Mouse (Mus musculus): ENCODE data around the gene Ube4b.
"Not testable (repeated sequence)": the region's sequence is repeated elsewhere in the genome, so short reads cannot be mapped to it uniquely, and the experiment has no call there.

Ube4b gene

DNA sequence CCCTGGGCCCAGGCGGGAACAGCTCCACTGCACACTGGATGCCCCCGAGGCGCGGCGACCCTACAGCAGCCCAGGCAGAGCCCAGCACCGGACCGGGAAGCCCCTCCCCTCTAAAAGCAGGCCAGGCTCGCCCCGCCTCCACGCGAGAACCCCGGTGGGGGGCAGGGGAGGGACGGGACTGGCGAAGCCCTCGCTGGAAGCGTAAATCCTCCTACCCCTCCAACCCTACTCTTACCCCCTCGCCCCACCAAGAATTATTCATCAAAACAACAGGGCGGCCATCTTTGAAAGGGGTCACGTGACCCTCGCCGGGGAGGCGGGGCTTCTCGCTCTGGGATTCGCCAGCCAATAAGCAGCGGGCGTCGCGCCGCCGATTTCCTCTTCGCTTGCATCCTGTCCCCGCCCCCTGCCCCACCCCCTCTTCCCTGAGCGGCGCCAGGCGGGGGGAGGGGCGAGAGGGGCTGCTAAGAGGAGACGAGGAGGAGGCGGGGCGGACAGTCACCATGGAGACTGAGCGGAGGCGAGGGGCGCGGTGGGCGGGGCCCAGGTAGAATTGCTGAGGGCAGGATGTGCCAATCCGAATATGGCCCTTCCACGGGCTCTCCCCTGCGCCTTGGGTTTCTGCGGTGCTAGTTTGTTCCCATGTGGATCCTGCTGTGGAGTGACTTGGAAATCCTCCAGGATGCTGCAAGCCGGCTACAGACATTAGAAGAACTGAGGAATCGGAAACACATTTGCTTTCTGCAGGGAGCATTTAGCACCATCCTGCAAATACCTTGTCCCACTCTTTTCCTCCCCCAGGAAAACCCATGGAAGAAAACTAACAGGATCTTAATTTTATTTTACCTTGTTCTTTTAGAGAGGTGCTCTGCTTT, at the start of gene Ube4b:
Ube4b (minus strand) TSS at position 425 of the 875 bp plus-strand sequence.
- DNase-seq (ENCODE audit: low spot score) = peak; percentile 99

- no peak for DNase-seq (ENCODE audit: low spot score)
Observed at GRCm38 (mm10) chr4:149475096-149475495, 48.5 kb upstream of the Ube4b start.

DNA sequence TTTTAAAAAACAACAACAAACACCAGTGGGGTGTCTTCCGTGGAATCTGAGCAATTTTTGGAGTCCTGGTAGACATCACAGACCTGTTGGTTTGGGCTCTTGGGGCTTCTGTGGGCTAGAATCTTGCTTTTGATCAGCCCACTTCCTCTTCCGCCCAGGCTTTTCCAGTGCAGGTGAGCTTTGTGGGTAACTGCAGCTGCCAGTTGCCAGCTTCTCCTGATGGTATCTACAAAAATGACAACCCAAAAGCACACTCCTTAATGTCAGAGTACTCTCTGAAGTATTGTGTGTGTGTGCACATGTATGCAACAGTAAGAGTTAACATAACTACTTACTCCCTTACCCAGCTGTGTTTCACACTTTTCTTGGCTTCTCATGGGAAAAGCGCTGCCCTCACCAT, 43.0 kb upstream of the Ube4b start:
- no peak for DNase-seq (ENCODE audit: low spot score)

GRCm38 (mm10) chr4:149463435-149463950, 36.9 kb upstream of the Ube4b start:
- no peak for DNase-seq (ENCODE audit: low spot score)

DNA sequence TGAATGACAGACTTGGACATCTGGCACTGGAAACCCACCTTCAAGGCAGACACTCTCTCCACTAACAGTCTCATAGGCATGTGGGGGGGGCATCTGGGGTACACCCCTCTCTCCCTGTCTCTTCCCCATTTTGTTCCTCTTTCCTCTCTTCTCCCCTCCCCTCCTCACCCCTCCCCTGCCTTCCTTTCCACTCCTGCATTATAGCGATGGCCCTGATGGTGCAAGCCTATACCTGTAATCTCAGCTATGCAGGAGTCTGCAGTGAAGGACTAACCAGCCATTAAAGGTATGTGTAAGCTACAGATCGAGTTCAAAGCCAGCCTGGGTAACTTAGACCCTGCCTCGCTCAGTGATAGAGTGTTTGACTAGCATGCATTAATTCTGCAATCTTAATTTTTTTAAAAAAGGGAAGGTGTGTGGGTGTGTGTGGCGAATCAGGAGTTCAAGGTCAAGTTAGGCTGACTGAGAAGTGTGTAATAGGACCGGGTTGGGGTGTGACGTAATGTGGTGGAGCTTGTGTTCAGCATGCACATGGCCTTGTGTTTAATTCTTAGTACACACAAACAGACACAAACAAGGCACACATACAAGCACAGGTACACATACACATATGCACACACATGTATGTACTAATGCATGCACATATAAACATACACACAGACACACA, 35.9 kb upstream of the Ube4b start:
- no peak for DNase-seq (ENCODE audit: low spot score)

- no peak for DNase-seq (ENCODE audit: low spot score)
Observed at GRCm38 (mm10) chr4:149461579-149462304, 35.2 kb upstream of the Ube4b start.

DNA sequence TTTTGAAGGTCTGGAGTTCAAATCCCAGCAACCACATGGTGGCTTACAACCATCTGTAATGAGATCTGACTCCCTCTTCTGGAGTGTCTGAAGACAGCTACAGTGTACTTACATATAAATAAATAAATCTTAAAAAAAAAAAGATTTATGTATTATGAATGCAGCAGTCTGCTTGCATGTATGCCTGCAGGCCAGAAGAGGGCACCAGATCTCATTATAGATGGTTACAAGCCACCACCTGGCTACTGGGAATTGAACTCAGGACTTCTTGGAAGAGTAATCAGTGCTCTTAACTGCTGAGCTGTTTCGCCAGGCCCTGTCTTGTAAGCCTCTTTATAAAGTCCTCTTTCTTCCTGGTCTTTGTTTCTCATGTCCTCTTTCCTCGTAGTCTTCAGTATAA, 33.9 kb upstream of the Ube4b start:
- not testable (repeated sequence) for DNase-seq (ENCODE audit: low spot score)

GRCm38 (mm10) chr4:149459425-149459824, 32.9 kb upstream of the Ube4b start:
- DNase-seq (ENCODE audit: low spot score) = no peak

GRCm38 (mm10) chr4:149458526-149458925, 32.0 kb upstream of the Ube4b start:
- no peak for DNase-seq (ENCODE audit: low spot score)

DNA sequence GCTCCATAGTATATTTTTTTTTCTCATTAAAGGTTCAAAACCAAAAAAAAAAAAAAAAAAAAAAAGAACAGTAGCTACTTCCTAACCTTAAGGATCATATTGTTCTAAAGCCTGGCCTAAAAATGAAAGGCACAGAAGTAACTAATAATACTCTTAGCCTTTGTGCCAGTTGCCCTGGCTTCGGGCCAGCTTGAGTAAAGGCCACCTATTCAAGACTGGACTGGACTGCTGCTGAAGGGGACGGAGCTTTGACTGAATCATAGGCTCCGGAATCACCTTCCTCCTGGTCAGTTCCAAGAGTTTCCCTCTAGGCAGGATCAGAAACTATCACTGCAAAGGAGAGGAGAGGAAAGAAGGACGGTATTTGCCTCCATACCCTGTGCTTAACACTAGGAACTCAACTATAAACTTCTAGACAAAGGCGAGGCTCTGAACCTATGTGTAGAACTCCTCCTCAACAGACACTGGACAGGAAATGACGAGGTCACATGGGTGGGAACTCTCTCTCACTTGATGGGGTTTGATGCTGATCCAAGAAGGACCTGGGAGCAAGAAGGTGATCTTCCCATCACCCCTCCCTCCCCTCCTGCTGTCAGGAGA, 31.4 kb upstream of the Ube4b start:
- DNase-seq (ENCODE audit: low spot score) = peak; percentile 60

GRCm38 (mm10) chr4:149457163-149457562, 30.6 kb upstream of the Ube4b start:
- not testable (repeated sequence) for DNase-seq (ENCODE audit: low spot score)

DNA sequence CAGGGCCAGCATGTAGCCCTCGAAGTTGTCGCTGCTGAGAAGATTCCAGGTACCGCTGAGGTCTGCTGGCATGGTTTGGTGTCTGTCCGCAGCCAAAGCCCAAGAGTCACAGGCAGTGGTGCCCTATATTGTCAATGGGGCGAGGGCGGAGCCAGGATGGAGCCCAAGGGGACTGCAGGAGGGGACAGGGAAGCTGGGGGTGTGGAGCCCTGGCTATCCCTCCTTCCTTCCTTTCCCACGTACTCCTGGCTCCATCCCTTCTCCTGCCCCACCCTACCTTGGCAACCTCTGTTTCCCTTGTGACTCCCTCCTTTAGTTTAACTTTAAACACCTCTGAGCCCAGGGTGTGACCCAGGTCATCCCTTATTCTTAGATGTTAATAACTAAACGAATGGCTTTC, 28.3 kb upstream of the Ube4b start, which contains the start of gene Rbp7:
Rbp7 (minus strand) TSS at position 100 of the 400 bp plus-strand sequence.
- DNase-seq (ENCODE audit: low spot score) = peak; percentile 41

- DNase-seq (ENCODE audit: low spot score) = peak; percentile 56
Observed at GRCm38 (mm10) chr4:149454263-149454662, 27.7 kb upstream of the Ube4b start.

DNA sequence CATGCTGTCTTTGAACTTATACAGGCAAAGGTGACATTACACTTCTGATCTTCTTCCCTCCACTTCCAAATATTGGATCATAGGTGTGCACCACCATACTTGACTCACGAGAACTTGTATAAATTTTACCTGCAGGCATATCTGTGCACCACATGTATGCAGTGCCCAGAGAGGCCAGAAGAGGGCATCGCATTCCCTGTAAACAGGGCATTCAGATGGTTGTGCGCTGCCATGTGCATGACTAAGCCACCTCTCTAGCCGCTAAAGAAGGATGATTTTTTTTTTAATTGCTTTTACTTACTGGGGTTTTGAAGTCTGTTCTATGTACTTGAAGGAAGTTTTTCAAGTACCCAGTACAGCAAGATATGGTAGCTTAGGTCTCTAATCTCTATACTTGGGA, 27.1 kb upstream of the Ube4b start:
- DNase-seq (ENCODE audit: low spot score) = peak; percentile 65

DNA sequence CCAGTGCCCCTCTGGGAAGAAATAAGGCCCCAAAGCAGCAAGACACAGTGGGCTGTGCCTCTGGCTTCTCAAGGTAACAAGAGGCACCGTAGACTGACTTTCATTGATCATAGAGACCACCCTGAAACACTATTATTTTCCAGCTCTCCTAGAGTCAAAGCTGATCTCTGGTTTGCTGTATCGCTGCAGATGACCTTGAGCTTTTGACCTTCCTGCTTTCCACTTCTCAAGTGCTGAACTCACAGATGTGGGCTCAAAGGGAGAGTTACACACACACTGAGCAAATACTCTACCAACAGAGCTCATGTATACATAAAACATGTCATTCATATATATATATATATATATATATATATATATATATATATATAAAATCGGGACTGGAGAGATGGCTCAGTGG, 24.1 kb upstream of the Ube4b start:
- peak; percentile 41 for DNase-seq (ENCODE audit: low spot score)

- DNase-seq (ENCODE audit: low spot score) = no peak
Observed at GRCm38 (mm10) chr4:149446309-149446708, 19.8 kb upstream of the Ube4b start.

GRCm38 (mm10) chr4:149445868-149446267, 19.3 kb upstream of the Ube4b start:
- DNase-seq (ENCODE audit: low spot score) = peak; percentile 83

GRCm38 (mm10) chr4:149444964-149445701, 18.6 kb upstream of the Ube4b start:
- peak; percentile 90 for DNase-seq (ENCODE audit: low spot score)

- DNase-seq (ENCODE audit: low spot score) = no peak
Observed at GRCm38 (mm10) chr4:149444465-149444864, 17.9 kb upstream of the Ube4b start.

DNA sequence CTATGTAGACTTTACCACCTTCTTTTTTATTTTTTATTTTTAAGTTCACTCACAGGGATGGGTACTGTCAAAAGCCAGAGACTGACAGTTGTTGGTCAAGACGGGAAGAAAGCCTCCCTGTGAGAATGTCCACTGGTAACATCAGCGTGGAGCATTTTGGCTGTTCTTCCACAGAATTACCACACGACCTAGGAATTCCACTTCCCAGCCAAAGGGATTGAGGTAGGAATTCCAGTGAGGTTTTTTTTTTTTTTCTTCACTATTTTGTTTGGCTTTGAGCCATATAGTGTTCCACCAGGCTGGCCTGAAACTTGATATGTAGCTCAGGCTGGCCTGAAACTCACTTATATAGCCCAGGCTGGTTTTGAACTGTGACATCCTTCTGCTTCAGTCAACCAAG, 15.9 kb upstream of the Ube4b start:
- no peak for DNase-seq (ENCODE audit: low spot score)

- no peak for DNase-seq (ENCODE audit: low spot score)
Observed at GRCm38 (mm10) chr4:149440576-149440975, 14.0 kb upstream of the Ube4b start.
